Mouse (Mus musculus) forebrain, embryonic 14.5 days (tissue): ENCODE measurements around the gene Mrps5. TPM values are rescaled to one million over a fixed set of nuclear protein-coding genes. Genes with fewer than 3 reads are reported as not detected.

Experiments
- ATAC-seq: fragments of 200-750 bp; cut with Nextera tagmentation; 2 replicates; pipeline ENCODE4 v1.8.0; 2017; ENCODE audit warnings: mild to moderate bottlenecking, moderate library complexity
- DNase-seq: peaks from one replicate; pipeline ENCODE4 v3.0.0-alpha.2; 2015; ENCODE audit warnings: low spot score
- H3K27ac ChIP-seq: fragments of 300-500 bp; sonication (generic); 2 replicates; pipeline ENCODE4 v1.5.1; 2014; ENCODE audit warnings: low read depth, mild to moderate bottlenecking, control low read depth, low read length, moderate library complexity
- H3K27me3 ChIP-seq: fragments of 300-500 bp; sonication (generic); replicated peaks from 2 replicates; pipeline ENCODE4 v1.6.1; 2014; ENCODE audit warnings: low read length, control low read depth, mixed read lengths; ENCODE audit not compliant: control insufficient read depth, insufficient read depth
- H3K36me3 ChIP-seq: fragments of 300-500 bp; sonication (generic); 2 replicates; pipeline ENCODE4 v1.6.1; 2014; ENCODE audit warnings: low read length, control low read depth; ENCODE audit not compliant: control insufficient read depth, insufficient read depth
- H3K4me1 ChIP-seq: fragments of 300-500 bp; sonication (generic); 2 replicates; pipeline ENCODE4 v1.6.1; 2014; ENCODE audit warnings: antibody characterized with exemption, low read length, control low read depth; ENCODE audit not compliant: control insufficient read depth, insufficient read depth
- H3K4me2 ChIP-seq: fragments of 300-500 bp; sonication (generic); 2 replicates; pipeline ENCODE4 v1.6.1; 2014; ENCODE audit warnings: mild to moderate bottlenecking, control low read depth, low read length
- H3K4me3 ChIP-seq: fragments of 300-500 bp; sonication (generic); 2 replicates; pipeline ENCODE4 v1.5.1; 2014; ENCODE audit warnings: low read depth, low read length, control low read depth
- H3K9ac ChIP-seq: fragments of 300-500 bp; sonication (generic); 2 replicates; pipeline ENCODE4 v1.6.1; 2014; ENCODE audit warnings: mild to moderate bottlenecking, low read length, control low read depth, moderate library complexity
- H3K9me3 ChIP-seq: fragments of 300-500 bp; sonication (generic); replicated peaks from 2 replicates; pipeline ENCODE4 v1.6.1; 2016; ENCODE audit warnings: low read length, control low read depth, mixed read lengths; ENCODE audit not compliant: control insufficient read depth
- WGBS: fragments of 180-500 bp; shearing (Covaris S2); extraction: QIAGEN DNeasy Blood & Tissue Kit; methylation state at CpG from one replicate; pipeline ENCODE4 v1.1.7; 2014; 5-methylcytosine and 5-hydroxymethylcytosine counted together
- polyA plus RNA-seq: library from polyadenylated mRNA; unstranded; fragments of >200 nt; fragmentation: Nextera tagmentation; extraction: Ambion mirVana; gene quantifications from 2 replicates; pipeline ENCODE4 v1.2.1, GENCODE M21; 2014

The Mrps5 gene
- polyA plus RNA-seq, 1 experiment from 2014 or later: 172 TPM

GRCm38 (mm10) chr2:127605203-127605602 is 18.2 kb downstream of the Mrps5 start:
- WGBS: 84% methylated on average over 3 of the region's 3 CpGs
- no peak overlapping the region for H3K4me2 ChIP-seq
- no peaks in the 10 kb centered on the region for H3K4me1 ChIP-seq
- ATAC-seq: no peak
- no peaks in the 10 kb centered on the region for H3K9me3 ChIP-seq
- H3K4me3 ChIP-seq: no peak overlapping the region
- H3K9ac ChIP-seq: no peak overlapping the region
- peaks cover 58% of the 10 kb centered on the region for H3K36me3 ChIP-seq
- DNase-seq: no peak
- H3K27ac ChIP-seq: no peak overlapping the region
- H3K27me3 ChIP-seq: no peaks in the 10 kb centered on the region

DNA sequence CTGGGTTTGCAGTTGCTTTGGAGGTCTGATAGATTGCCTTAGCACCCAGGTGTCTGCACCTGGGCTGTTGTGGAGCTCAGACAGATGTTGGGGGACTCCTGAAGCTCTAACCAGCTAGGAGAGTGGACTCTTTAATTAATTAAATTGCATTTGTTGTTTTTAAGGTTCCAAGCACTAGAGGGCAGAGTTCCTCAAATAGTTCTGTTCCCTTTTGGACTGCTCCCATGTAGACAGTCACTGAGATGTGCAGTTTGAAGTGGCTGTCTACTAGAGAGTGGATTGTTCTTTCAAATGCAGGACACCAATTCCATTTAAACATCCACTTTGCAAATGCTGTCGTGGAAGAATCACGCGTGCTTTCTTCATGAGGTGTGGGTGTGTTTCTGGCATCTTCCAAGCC is 21.2 kb downstream of the Mrps5 start:
- Histone ChIP-seq H3K9me3 (no peaks in the 10 kb centered on the region), H3K27ac (no peak overlapping the region), H3K36me3 (peaks cover 29% of the 10 kb centered on the region), H3K9ac (no peak overlapping the region), H3K27me3 (no peaks in the 10 kb centered on the region), H3K4me1 (no peaks in the 10 kb centered on the region), H3K4me2 (no peak overlapping the region), H3K4me3 (no peak overlapping the region)
- DNase-seq: peak; percentile 83
- ATAC-seq: peak; percentile 32; the same call in 1 of the 2 replicates
- WGBS: 47% methylated on average over 3 of the region's 3 CpGs

DNA sequence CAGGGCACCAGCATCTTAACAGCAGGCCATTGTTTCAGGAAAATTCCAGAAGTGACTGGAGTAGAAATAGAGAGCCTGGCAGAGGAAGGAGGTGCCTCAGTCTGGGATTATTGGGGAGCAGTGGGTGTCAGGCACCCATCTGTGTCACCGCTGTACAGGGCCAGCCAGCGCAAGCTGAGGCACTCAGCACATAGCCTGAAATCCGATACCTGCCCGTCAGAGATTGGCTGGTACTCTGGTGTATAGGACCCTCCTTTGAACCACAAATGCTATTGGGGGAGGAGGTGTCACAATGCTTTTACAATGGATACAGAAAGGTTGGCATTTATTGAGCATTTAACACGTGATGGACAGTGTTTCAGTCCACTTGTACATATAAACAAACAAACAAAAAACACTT is 22.0 kb downstream of the Mrps5 start:
- H3K27me3 ChIP-seq: no peaks in the 10 kb centered on the region
- no peak overlapping the region for H3K4me3 ChIP-seq
- no peak for DNase-seq
- WGBS: 4% methylated on average over 5 of the region's 5 CpGs
- ATAC-seq: no peak
- H3K9me3 ChIP-seq: no peaks in the 10 kb centered on the region
- 0 out of 2 replicates have a peak overlapping the region, but pooled peaks have one; percentile 17 for H3K9ac ChIP-seq
- H3K4me2 ChIP-seq: no peak overlapping the region
- peaks cover 26% of the 10 kb centered on the region for H3K36me3 ChIP-seq
- no peak overlapping the region for H3K27ac ChIP-seq
- H3K4me1 ChIP-seq: no peaks in the 10 kb centered on the region

DNA sequence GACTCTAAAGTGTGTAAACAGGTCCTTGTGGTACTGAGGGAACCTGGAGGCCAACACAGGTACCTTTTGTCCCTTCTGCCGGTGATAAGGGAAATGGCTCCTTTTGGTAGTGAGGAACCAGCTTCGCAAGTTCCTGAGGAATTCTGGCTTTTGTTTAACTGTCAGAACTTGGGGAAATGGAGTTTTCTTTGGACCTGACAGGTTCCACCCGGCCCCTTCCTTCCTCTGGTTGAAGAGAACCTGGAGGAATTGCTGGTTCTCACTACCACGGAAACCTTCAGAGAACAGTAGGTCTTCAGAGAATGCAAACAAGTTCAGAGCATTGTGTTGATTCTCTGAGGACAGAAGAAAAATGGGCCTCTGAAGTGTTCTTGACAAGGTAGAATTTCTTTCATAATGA is 24.4 kb downstream of the Mrps5 start:
- WGBS: 86% methylated on average over 4 of the region's 4 CpGs

GRCm38 (mm10) chr2:127612288-127612687 is 25.3 kb downstream of the Mrps5 start:
- no peak for DNase-seq
- Histone ChIP-seq H3K36me3 (no peaks in the 10 kb centered on the region; the same call in 1 of the 2 replicates), H3K4me1 (no peaks in the 10 kb centered on the region), H3K9ac (no peak overlapping the region), H3K4me3 (no peak overlapping the region), H3K27ac (no peak overlapping the region), H3K4me2 (no peak overlapping the region), H3K9me3 (no peaks in the 10 kb centered on the region), H3K27me3 (no peaks in the 10 kb centered on the region)
- ATAC-seq: no peak
- 91% methylated on average over 4 of the region's 4 CpGs for WGBS

More for the DNA sequence above, 24.4 kb downstream of the Mrps5 start:
- ATAC-seq: no peak
- Histone ChIP-seq H3K4me3 (no peak overlapping the region), H3K9me3 (no peaks in the 10 kb centered on the region), H3K27ac (no peak overlapping the region), H3K4me2 (no peak overlapping the region), H3K27me3 (no peaks in the 10 kb centered on the region), H3K9ac (no peak overlapping the region), H3K36me3 (peaks cover 4% of the 10 kb centered on the region; the same call in 1 of the 2 replicates), H3K4me1 (no peaks in the 10 kb centered on the region)
- no peak for DNase-seq

- H3K9me3 ChIP-seq: no peaks in the 10 kb centered on the region
- ATAC-seq (no peak), DNase-seq (no peak)
- no peak overlapping the region for H3K4me2 ChIP-seq
- H3K27ac ChIP-seq: no peak overlapping the region
- H3K9ac ChIP-seq: no peak overlapping the region
- WGBS: 83% methylated on average over 3 of the region's 3 CpGs
- H3K36me3 ChIP-seq: no peaks in the 10 kb centered on the region
- H3K4me3 ChIP-seq: no peak overlapping the region
- H3K4me1 ChIP-seq: no peaks in the 10 kb centered on the region
- H3K27me3 ChIP-seq: no peaks in the 10 kb centered on the region
Measured at GRCm38 (mm10) chr2:127619311-127619710, 32.3 kb downstream of the Mrps5 start.

GRCm38 (mm10) chr2:127622065-127622464 is 35.0 kb downstream of the Mrps5 start:
- no peak for ATAC-seq
- no peaks in the 10 kb centered on the region for H3K9me3 ChIP-seq
- no peak overlapping the region for H3K27ac ChIP-seq
- H3K27me3 ChIP-seq: no peaks in the 10 kb centered on the region
- H3K36me3 ChIP-seq: no peaks in the 10 kb centered on the region
- no peak overlapping the region for H3K4me2 ChIP-seq
- DNase-seq: peak; percentile 16
- H3K4me1 ChIP-seq: no peaks in the 10 kb centered on the region
- no peak overlapping the region for H3K9ac ChIP-seq
- WGBS: 32% methylated on average over 3 of the region's 3 CpGs
- no peak overlapping the region for H3K4me3 ChIP-seq

DNA sequence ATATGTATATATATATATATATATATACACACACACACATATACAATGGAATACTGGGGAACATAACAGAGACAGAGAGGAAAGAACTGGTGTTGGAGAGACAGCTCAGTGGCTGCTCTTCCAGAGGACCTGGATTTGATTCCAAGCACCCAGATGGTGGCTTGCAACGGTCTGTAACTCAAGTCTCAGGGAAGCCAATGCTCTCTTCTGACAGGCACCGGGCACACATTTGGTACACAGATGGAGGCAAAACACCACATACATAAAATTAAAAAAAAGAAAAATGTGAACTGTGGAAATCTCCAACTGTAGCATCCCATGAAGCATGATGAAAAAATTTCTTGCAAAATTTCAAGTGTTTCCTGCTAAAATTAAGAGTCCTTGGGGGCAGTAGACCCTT is 37.8 kb downstream of the Mrps5 start:
- Histone ChIP-seq H3K9ac (no peak overlapping the region), H3K27me3 (no peaks in the 10 kb centered on the region), H3K4me2 (no peak overlapping the region), H3K4me1 (no peaks in the 10 kb centered on the region), H3K9me3 (no peaks in the 10 kb centered on the region), H3K4me3 (no peak overlapping the region), H3K27ac (no peak overlapping the region), H3K36me3 (no peaks in the 10 kb centered on the region)
- DNase-seq (no peak), ATAC-seq (no peak)
- 89% methylated on average over 2 of the region's 2 CpGs for whole genome bisulfite sequencing

- Histone ChIP-seq H3K9me3 (no peaks in the 10 kb centered on the region), H3K27me3 (no peaks in the 10 kb centered on the region), H3K27ac (no peak overlapping the region), H3K4me2 (no peak overlapping the region), H3K4me1 (no peaks in the 10 kb centered on the region), H3K9ac (no peak overlapping the region), H3K36me3 (no peaks in the 10 kb centered on the region), H3K4me3 (no peak overlapping the region)
- no peak for ATAC-seq
- DNase-seq: no peak
- WGBS: 86% methylated on average over 5 of the region's 5 CpGs
Measured at GRCm38 (mm10) chr2:127625659-127626058, 38.6 kb downstream of the Mrps5 start.
